Mouse (Mus musculus) natural killer cell, adult 2 months (primary cell): ENCODE measurements around the gene Sae1.

Experiments
- DNase-seq, 2 experiments: peaks; one replicate each; pipeline ENCODE4 v3.0.0; 2022; ENCODE audit warnings: low spot score in 2 of 2

Sae1 gene

GRCm38 (mm10) chr7:16364319-16364718 lies 23.3 kb downstream of the Sae1 start:
- DNase-seq: peak in 1 of 2 experiments; percentile 15

- no peak for DNase-seq
Measured at GRCm38 (mm10) chr7:16357602-16358001, 30.0 kb downstream of the Sae1 start.

GRCm38 (mm10) chr7:16355854-16356594 lies 31.6 kb downstream of the Sae1 start:
- DNase-seq: no peak

GRCm38 (mm10) chr7:16349999-16350398 lies 37.6 kb downstream of the Sae1 start:
- DNase-seq: no peak

- no peak for DNase-seq
Measured at GRCm38 (mm10) chr7:16345297-16345696, 42.3 kb downstream of the Sae1 start.

GRCm38 (mm10) chr7:16344598-16344997 lies 43.0 kb downstream of the Sae1 start:
- DNase-seq: no peak

- DNase-seq: no peak
Measured at GRCm38 (mm10) chr7:16337733-16338132, 49.9 kb downstream of the Sae1 start.

GRCm38 (mm10) chr7:16329146-16329545 lies 58.5 kb downstream of the Sae1 start:
- no peak for DNase-seq

- DNase-seq: no peak
Measured at GRCm38 (mm10) chr7:16326607-16326971, 61.0 kb downstream of the Sae1 start.

- DNase-seq: peak; percentile 63 to 68
Measured at GRCm38 (mm10) chr7:16325920-16326606, 61.5 kb downstream of the Sae1 start.

GRCm38 (mm10) chr7:16324661-16325060 lies 62.9 kb downstream of the Sae1 start:
- DNase-seq: no peak

- no peak for DNase-seq
Measured at GRCm38 (mm10) chr7:16320479-16320878, 67.1 kb downstream of the Sae1 start.

- DNase-seq: no peak
Measured at GRCm38 (mm10) chr7:16319216-16319615, 68.4 kb downstream of the Sae1 start.

- no peak for DNase-seq
Measured at GRCm38 (mm10) chr7:16317094-16317493, 70.5 kb downstream of the Sae1 start.

- DNase-seq: no peak
Measured at GRCm38 (mm10) chr7:16315222-16315759, 72.3 kb downstream of the Sae1 start.

- DNase-seq: no peak
Measured at GRCm38 (mm10) chr7:16314221-16314775, 73.3 kb downstream of the Sae1 start.

- peak; percentile 83 to 84 for DNase-seq
Measured at GRCm38 (mm10) chr7:16313481-16314220, 74.0 kb downstream of the Sae1 start.

- peak; percentile 87 to 97 for DNase-seq
Measured at GRCm38 (mm10) chr7:16312672-16313311, 74.8 kb downstream of the Sae1 start.

- peak; percentile 33 to 51 for DNase-seq
Measured at GRCm38 (mm10) chr7:16312011-16312671, 75.5 kb downstream of the Sae1 start.

GRCm38 (mm10) chr7:16311453-16312004 lies 76.1 kb downstream of the Sae1 start:
- peak; percentile 69 to 76 for DNase-seq
